Mouse (Mus musculus) neutrophil, adult 5-6 weeks (primary cell): ENCODE measurements around the gene Fnbp4. TPM values are rescaled to one million over a fixed set of nuclear protein-coding genes. Genes with fewer than 3 reads are reported as not detected.

Experiments
- ATAC-seq: fragments of 151-379, 151-347 bp; 2 replicates; pipeline ENCODE4 v1.8.0; 2017; ENCODE audit warnings: mild to moderate bottlenecking, moderate TSS enrichment; ENCODE audit not compliant: insufficient number of reproducible peaks, poor library complexity, low FRiP score, severe bottlenecking; ENCODE audit errors: extremely low read depth
- total RNA-seq: library from RNA; stranded (forward); fragments of 200-1000 nt; gene quantifications from 2 replicates; pipeline ENCODE4 v1.2.3, GENCODE M21; 2017

The Fnbp4 gene
- total RNA-seq: 309 and 373 TPM in 2 replicates

DNA sequence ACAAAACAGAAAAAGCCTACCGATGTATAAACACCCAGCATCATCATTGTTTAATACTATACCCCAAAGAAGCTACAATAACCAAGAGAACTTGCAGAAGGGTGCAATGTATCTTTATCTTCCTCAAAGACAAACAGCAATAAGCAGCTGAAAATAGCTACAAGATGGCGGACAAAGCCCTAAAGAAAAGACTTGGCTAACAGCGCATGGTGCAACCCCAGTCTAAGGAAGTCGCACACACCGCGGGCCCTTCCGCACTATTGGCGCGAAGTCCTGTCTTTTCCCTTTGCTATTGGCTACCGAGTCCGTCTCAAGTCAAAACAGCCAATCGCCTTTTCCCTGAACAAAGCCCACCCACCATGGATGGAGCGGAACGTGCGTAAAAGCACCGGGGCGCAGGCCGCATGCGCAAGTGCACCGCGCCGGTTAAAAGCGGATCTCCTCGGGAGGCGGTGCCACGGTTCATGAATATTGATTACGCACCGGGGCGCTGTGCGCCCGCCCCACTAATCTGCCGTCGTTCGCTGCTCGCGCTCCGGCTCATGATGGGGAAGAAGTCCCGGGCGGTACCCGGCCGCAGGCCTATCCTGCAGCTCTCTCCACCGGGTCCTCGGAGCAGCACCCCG lies at the start of gene Fnbp4:
Gene Fnbp4 (plus strand): TSS at position 318 of the 626 bp plus-strand sequence.
- ATAC-seq: peak; percentile 98

DNA sequence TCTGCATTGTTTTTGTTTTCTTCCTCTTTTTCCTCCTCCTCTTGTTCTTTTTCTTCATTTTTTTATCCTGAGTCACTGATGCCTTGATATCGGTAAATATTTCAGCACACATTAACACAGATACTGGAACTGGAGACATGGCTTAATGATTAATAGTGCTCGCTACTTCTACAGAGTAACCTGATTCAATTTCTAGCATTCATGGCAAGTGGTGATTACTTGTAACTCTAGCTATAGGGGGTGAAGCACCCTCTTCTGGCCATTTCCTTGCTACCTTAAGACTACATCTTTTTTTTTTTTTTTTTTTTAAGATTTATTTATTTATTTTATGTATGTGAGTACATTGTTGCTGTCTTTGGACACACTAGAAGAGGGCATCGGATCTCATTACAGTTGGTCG lies 44.2 kb upstream of the Fnbp4 start:
- no peak for ATAC-seq

DNA sequence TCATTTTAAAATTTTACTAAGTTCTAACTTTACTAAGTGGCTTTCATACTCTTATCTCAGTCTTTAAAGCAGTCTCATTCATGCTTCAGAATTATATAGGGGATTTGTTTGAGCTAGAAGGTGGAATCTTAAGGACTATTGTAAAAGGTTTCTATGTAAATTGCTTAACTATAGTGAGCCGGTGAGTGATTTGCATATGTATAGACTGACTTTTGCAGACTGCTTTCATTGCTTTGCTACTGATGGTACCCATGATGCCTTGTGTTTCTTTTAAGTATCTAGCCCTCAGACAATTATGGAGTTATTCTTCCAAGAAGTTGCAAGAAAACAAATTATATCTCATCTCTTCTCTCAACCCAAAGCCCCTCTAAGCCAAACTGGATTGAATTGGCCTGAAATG lies 36.6 kb upstream of the Fnbp4 start:
- no peak for ATAC-seq

DNA sequence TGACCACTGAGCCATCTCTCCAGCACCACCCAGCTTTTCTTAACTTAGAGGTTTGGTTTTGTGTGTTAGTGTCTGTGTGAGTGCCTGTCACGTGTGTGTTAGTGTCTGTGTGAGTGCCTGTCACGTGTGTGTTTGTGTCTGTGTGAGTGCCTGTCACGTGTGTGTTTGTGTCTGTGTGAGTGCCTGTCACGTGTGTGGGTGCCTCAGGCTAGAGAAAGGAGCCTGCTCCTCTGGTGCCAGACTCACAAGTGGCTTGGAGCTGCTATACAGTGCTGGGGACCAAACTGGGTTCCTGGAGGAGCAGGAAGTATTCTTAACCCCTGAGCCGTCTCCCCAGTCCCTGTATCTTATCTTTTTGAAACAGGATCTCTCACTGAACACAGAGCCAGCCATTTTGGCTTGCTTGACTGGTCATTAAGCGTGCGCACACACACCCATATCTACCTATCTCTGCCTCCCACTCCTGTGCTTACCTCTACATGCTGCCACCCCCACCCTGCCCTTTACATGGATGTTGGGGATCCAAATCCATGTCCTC lies 29.5 kb upstream of the Fnbp4 start:
- ATAC-seq: no peak

DNA sequence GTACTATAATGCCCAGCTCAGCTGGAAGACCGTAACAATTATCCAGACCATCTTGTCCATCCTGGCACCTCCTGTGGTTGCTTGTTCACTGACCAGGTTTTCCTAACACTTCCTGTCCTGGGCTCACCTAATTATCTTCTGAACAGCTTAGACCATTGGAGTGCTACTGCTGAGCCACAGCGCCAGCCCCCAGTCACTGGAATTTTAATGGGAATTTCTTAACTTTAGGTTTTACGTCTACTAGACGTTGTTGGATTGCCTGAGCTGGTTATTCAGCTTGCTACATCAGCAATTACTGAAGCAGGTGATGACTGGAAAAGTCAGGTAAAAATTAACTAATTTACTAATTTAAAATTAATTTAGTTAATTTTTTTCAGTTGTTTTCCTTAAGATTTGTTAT lies 27.8 kb upstream of the Fnbp4 start:
- ATAC-seq: no peak

DNA sequence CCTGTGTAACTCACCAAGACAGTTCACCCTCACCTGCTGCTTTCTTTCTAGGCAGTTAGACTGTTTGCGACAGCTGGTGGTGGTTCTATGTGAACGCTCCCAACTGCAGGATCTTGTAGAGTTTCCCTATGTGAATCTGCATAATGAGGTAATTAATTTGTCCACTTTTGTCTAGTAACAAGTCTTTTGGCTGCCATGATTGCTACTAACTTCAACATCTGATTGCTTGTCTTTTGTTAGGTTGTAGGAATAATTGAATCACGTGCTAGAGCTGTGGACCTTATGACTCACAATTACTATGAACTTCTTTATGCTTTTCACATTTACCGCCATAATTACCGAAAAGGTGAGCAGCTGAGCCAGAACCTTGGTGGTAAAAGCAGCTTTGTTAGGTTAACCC lies 27.2 kb upstream of the Fnbp4 start:
- no peak for ATAC-seq

DNA sequence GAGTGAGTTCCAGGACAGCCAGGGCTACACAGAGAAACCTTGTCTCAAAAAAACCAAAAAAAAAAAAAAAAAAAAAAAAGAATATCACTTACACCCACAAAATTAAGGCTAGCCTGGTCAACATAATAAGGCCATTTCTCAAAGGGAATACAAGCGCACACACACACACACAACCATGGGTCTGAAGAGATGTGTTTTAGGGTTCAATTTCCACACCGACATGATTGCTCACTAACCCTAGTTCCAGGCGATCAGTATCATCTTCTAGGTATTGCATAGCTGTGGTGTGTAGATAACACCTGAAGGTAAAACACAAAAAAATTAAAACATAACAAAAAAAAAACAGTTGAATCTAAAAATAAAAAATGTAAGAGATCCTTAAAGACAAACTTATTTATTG lies 18.4 kb upstream of the Fnbp4 start:
- ATAC-seq: no peak

DNA sequence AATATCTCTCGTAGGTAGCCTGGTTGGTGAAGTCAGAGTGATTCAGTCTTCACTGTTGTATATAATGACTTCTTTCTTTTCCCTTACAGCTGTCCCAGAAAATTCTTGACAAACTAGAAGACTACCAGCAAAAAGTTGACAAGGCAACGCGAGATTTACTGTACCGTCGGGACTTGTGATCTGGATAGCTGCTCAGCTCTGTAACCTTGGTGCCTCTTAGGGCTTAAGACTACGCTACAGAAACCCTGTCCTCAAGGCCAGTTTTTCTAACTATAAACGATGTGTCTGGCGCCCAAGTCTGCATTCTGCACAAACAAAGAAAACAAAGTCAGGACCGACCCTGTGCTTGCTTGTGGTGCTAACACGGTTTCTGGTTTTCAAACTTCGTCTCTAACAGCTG lies 9.8 kb upstream of the Fnbp4 start:
- ATAC-seq: no peak

DNA sequence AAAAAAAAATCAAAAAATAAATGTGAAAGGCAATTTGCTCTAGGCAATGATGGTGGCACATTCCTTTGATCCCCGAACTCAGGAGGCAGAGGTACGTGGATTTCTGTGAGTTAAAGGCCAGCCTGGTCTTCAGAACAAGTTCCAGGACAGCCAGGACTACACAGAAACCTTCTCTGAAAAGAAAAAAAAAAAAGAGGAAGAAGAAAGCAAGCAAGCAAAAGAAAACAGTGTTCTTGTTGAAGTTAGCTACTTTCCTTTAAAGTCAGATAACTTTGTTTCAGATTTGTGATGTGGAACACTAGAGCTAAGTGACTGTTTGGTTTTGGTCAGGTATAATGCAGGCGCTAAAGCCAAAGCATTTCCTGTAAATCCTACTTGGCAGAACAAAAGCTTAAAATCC lies 6.4 kb upstream of the Fnbp4 start:
- ATAC-seq: no peak

DNA sequence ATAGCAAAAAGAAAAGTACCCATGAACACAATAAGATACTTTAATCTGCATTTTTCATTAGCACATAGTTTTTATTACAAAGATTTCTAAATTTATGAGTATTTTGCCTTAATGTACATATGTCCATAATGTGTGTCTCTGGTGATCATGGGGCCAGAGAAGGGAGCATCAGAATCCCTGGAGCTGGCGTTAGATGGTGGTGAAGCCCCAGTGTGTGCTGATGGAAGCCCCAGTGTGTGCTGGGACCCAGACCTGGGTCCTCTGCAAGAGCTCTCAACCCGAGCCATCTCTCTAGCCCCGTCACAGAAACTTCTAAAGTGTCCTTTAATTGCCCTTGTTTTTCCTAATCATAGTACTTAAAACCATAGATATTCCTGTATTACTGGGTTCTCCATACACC lies 5.8 kb upstream of the Fnbp4 start:
- ATAC-seq: no peak

DNA sequence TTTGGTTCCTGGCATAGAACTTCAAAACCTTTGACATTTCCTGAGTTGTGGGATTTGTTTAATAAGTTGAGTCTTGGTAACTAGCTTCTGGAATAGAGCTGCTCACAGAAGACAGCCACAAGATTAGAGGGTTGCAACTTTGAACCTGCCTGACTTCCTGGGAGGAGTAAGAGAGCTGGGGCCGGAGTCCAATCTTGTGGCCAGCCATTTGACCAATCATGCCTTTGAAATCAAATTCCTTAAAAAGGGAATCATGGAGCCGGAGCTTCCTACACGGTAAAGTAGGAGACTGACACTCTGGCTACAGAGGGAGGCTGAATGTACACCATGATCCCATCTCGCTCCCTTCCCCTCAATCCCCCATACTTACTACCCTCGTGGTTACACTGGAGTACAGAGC lies 5.2 kb upstream of the Fnbp4 start:
- no peak for ATAC-seq

DNA sequence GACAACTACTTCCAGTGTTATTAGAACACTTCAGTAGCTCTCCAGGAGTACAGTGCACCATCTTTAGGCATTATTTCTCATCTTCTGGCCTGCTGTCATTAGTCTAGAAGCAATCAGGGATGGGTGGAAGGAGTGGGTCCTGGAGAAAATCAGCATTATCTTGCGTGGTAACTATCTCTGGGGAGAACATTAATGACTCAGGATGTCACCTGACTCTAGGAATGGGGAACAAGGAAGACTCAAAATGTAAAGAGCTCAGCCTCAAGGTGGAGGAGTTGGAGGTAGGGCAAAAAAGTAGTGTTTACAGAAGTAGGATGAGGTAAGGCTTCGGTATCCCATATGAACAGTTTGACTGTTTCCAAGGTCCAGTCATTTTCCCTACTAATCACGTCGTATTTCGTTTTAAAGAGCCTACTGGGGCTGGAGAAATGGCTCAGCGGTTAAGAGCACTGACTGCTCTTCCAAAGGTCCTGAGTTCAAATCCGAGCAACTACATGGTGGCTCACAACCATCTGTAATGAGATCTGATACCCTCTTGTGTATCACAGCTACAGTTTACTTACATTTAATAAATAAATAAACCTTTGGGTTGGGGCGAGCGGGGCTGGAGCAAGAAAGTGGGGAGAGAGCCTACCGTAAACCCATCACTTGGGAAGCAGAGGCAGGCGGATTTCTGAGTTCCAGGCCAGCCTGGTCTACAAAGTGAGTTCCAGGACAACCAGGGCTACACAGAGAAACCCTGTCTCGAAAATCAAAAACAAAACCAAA lies 701 bp upstream of the Fnbp4 start:
- ATAC-seq: no peak

DNA sequence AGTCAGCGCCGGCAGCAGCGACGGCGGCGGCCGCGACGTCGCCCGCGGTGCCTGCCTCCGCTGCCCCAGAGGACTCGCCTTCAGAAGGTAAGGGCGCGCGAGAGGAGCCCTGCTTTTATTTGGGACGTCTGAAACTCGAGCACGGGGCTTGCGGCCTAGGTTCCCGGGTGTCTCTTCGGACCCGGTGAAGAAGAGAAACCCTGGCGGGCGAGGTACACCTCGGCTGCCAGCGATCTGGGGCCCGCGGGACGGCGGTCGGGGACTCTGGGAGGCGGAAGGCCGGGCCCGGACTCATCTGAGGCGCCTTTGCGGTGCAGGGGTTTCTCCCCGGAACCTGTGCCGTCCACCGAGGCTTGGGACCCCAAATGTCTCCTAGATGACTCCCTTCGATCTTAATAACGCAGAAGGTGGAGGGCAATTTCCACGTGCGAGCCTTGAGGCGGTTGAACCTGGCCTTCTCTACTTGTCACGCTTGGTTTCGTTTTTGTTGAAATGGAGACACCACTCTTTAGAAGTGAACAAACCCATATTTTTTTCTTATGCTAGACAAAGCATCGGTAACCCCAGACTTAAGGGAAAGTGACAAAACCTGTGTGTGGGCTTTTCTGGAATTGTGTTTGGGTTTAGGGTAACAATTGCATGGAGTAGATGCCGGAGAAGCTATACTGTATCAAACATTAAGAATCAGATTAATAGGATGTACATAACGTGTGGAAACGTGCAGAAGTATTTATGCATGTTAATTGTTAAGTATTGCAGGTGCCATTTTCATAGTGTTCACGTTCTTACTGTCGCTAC lies 769 bp downstream of the Fnbp4 start:
- ATAC-seq: no peak

DNA sequence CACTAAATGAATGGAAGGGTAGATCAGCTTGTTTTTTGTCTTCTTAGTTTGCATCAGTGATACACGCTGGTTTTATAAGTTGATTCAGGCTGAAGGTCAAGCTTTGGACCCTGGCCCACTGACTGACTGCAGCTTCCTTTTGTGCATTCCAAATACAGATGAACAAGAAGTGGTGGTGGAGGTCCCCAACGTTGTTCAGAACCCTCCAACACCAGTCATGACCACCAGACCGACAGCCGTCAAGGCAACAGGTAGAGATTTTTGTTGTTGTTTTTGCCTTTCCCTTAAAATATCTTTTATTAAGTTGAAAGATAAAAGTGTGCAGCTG lies 1.3 kb downstream of the Fnbp4 start:
- ATAC-seq: no peak

DNA sequence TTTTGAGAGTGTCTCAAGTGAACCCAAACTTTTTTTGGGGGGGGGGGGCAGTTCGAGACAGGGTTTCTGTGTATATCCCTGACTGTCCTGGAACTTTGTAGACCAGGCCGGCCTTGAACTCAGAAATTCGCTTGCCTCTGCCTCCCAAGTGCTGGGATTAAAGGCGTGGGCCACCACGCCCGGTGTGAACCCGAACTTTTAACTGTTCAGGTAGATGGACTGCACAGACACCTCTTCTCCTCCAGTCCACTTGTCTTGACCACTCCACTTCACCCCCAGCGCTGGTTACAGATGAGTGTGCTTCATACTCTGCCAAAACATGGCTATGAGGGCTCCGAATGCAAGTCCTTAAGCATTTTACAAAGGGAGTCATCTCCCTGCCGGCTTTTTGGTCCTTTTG lies 2.0 kb downstream of the Fnbp4 start:
- ATAC-seq: no peak

DNA sequence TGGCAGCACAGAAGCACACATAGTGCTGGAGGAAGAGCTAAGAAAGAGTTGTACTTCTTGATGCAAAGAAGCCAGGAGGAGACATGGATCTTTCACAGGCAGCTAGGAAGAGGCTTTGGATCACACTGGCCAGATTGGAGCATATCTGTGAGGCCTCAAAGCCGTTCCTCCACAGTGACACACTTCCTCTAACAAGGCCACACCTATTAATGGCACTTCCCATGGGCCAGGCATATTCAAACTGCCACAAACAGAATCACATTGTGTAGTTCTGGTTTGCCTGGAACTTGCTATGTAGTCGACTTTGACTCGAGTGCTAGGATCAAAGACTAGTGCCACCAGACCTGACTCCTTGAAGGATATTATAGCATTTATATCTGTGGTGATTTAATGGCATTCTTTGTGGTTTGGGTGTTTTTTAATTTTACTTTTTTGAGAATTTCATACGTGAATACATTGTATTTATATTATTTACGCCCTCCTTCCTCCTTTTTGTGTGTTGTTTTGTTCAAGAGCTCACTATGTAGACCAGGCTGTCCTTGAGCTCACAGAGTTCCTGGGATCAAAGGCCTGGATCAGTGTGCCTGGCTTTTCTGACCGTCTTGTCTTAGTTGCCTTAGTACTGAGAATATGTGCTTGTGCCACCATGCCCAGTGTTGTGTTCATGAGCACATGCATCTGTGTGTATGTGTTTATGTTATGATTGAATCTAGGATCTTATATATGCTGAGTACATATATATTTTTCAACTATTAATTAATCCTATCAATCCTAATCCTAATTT lies 4.7 kb downstream of the Fnbp4 start:
- ATAC-seq: no peak

DNA sequence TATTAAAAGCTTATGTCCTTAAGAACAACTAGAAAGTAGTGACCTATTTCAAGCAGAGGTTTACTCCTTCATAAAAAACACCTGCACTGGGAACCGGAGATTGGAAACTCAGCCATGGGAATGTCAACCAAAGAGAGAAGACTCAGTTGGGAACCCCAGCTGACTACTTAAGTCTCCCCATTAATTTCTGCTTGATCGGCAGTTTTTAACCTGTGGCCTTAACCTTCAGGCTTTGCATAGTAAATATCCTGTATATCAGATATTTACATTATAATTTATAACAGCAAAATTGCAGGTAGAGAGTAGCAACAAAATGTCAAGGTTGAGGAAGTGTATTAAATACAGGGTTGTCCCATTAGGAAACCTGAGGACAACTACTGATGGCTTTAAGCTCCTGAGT lies 8.4 kb downstream of the Fnbp4 start:
- ATAC-seq: no peak

DNA sequence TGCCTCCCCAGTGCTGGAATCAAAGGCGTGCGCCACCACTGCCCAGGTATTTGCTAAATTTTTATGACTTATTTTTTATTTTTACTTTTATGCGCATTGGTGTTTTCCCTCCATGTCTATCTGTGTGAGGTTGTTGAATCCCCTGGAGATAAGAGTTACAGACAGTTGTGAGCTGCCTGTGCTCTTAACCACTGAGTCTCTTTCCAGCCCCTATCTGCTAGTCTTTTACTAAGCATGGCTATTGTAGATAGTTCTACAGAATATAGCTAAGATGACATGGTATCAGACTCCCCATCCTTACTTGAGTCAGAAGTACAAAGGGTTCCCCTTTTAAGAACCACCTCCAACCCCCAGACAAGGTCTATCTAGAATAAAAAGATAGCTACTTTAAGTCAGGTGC lies 9.0 kb downstream of the Fnbp4 start:
- ATAC-seq: no peak

DNA sequence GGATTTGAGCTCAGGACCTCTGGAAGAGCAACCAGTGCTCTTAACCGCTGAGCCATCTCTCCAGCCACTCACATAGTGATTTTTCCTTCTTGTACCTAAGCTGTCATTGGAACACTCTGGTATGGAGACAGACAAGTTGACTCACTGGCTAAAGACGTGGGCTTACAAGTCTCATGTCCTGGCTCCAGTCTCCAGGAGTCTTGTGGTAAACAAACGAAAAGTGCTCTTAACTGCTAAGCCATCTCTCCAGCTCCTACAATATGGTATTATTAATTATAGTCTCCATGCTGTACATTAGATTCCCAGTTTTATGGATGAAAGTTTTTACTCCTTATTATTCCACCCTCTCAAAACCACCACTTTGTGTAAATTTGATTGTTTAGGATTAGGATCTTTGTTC lies 20.0 kb downstream of the Fnbp4 start:
- no peak for ATAC-seq
